Mouse (Mus musculus): ENCODE data around the gene Slc16a5.
"Not testable (repeated sequence)": the region's sequence is repeated elsewhere in the genome, so short reads cannot be mapped to it uniquely, and the experiment has no call there.

GRCm38 (mm10) chr11:115454822-115455221 is 7.5 kb upstream of the Slc16a5 start:
- TF ChIP-seq POLR2A, CTCF (IDR thresholded peaks at IDR 0.05; ENCODE audit: insufficient read depth, low read depth, low read length): not testable (repeated sequence)
